Mouse (Mus musculus) hindlimb bud, embryonic 11.5 days (tissue): ENCODE data around the gene Zfp629.

ENCODE experiments used
- DNase-seq: peaks from one replicate; pipeline ENCODE4 v3.0.0-alpha.2; 2012; ENCODE audit warnings: low read depth, low spot score; ENCODE audit errors: extremely low spot score

Gene Zfp629

DNA sequence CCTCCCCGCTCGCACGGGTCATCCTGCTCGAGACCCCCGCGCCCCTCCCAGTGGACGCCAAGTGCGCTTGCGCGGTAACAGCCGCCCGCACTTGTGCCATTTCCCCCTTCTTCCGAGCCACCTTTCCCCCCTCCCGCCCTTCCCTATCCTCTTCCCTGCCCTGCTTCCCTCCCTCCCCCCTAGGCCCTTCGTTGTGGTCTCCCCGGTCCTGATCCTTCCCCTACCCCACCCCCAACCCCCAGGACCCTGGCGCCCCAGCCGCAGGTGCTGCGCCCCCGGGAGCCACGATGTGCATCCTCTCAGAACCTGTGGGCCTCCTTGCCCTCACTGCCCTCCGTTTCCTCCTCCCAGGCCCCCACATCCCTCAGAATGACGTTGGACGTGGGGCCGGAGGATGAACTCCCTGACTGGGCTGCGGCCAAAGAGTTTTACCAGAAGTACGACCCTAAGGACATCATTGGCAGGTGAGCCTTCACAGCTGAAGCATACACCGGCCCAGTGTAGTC is 42.0 kb downstream of the Zfp629 start:
- DNase-seq = no peak

DNA sequence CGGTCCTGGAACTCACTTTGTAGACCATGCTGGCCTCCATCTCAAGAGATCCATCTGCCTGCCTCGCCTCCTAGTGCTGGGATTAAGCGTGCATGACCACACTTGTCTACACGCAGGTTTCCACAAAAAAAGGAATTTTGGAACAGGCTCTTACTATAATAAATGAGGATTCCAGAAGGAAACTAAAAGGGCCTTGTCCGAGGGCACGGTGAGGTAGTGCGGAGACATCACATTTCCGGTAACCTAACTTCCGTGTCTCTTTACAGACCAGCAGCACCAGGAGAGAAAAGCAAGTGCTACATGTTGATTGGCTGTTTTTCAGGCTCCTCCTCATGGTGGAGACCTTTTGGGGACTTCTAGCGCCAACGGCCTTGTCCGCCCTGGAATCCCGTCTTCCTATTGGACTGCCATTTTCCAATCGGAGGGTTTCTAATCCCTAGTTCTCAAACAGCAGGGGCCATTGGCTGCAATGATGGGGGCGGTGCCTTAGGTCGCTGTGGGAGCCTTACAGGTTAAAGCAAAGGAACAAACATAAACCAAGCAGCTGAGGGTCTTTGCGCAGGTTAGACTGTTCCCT is 42.6 kb downstream of the Zfp629 start, which contains the start of gene Phkg2:
Gene Phkg2, plus strand, starts transcription at position 446 of the 577 bp plus-strand sequence.
- peak; percentile 94 for DNase-seq

DNA sequence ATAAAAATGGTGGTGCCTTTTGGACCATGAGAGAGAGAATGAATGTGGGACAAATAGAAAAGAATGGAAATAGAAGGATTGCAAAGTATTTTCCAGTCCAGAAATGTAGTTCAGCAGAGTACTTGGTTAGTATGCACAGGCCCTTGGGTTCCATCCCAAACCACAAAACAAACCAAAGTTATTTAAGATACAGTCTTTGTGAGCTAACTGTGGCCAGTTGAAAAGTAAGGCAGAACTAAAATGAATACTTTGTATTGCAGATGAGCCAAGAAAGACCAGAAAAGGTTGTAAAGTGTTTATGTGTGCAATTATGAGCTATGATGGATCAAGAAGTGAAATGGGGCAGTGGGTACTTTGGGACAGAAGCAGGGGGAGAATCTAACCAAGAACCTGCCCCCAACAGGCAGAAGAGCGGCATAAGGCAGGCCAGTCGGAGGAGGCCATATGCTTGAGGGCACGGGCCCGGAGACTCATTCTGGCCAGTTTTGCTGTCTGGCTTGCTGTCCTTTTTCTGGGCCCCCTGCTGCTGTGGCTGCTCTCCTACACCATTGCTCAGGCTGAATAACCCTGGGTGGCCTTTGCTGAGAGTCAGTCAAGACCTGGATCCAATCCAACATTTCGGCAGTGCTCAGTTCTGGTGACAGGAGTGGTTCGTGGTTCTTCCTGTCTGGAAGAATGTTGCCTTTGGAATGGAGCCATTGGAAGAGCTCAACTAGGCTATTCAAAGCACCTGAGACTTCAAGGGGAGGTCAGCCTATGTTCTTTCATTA is 51.0 kb downstream of the Zfp629 start:
- no peak for DNase-seq

DNA sequence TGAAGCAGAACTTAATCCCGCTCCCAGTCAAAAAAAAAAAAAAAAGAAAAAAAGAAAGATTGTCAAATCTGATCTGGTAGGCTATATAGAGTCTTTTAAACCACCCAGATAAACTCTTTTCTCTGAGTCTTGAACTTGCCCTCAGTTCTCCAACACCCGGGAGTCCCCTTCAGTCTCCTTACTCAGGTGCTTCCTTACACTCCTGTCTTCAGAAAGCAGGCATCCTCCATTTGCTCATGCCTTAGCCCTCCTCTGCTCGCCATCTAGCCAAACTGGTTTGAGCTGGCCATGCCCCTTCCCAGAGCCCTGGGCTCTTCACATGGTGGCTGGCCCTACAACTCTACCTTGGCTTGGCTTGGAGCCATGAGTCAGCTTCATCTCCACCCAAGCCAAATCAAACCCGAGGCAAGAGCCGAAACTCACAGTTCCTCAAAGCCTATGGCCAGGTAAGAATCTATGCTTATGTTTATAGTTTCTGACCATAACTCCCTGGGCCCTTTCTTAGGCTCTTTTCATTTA is 54.2 kb downstream of the Zfp629 start, which contains the start of gene Tmem265:
Gene Tmem265, plus strand, starts transcription at position 51 of the 519 bp plus-strand sequence.
- no peak for DNase-seq

GRCm38 (mm10) chr7:127560580-127560979 is 55.0 kb downstream of the Zfp629 start:
- DNase-seq = no peak
